Mouse (Mus musculus) inflammation-experienced regulatory T-cells (primary cell): ENCODE measurements around the gene Nat8f6. TPM values are rescaled to one million over a fixed set of nuclear protein-coding genes. Genes with fewer than 3 reads are reported as not detected.

Experiments
- polyA plus RNA-seq, 2 experiments: library from polyadenylated mRNA; unstranded; fragments of 100-300 nt; shearing (Covaris generic); gene quantifications; one replicate each; pipeline ENCODE4 v1.2.1; 2017

The Nat8f6 gene
- polyA plus RNA-seq = not detected

GRCm38 (mm10) chr6:85820837-85821236 is at the start of gene Nat8f6, which contains the start of gene Nat8f5:
Nat8f6 (minus strand) TSS chr6:85820954.
Nat8f5 (minus strand) TSS chr6:85820972.

GRCm38 (mm10) chr6:85869006-85869405 is 48.3 kb upstream of the Nat8f6 start, which contains the start of gene Nat8f2:
Nat8f2 (minus strand) TSS chr6:85869158.

GRCm38 (mm10) chr6:85831796-85832321 is 11.1 kb upstream of the Nat8f6 start, which contains the start of gene Nat8:
Nat8 (minus strand) TSS chr6:85832082.

GRCm38 (mm10) chr6:85765532-85765931 is 55.2 kb downstream of the Nat8f6 start, which contains the start of gene Nat8f3:
Nat8f3 (minus strand) TSS chr6:85765754.

Other genes starting within 250 kb of the Nat8f6 start
- 10 to 100 TPM in 1 of 2 experiments, 1 to 10 TPM in 1; 2.3 to 10.8 TPM for gene Alms1, start 233.4 kb downstream of the Nat8f6 start, polyA plus RNA-seq
- gene Nat8f7, start 107.7 kb downstream of the Nat8f6 start, polyA plus RNA-seq = under 1 TPM in 1 of 2 experiments, not detected in 1; 0.60 TPM
- under 1 TPM; 0.27 to 0.72 TPM for gene Nat8f3, start 55.2 kb downstream of the Nat8f6 start, polyA plus RNA-seq
- not detected for gene Nat8f5, start within 50 bp of the Nat8f6 start, polyA plus RNA-seq
- gene Nat8, start 11.1 kb upstream of the Nat8f6 start, polyA plus RNA-seq = not detected
- gene Nat8f2, start 48.2 kb upstream of the Nat8f6 start, polyA plus RNA-seq = 1 to 10 TPM in 1 of 2 experiments, under 1 TPM in 1; 0.29 to 2.9 TPM
- gene Nat8f4, start 83.9 kb upstream of the Nat8f6 start, polyA plus RNA-seq = 1 to 10 TPM; 6.2 to 8.6 TPM
- gene Tprkb, start 90.9 kb upstream of the Nat8f6 start, polyA plus RNA-seq = 10 to 100 TPM; 39.1 to 43.7 TPM
- gene Nat8f1, start 94.7 kb upstream of the Nat8f6 start, polyA plus RNA-seq = 10 to 100 TPM in 1 of 2 experiments, 1 to 10 TPM in 1; 9.1 to 11.9 TPM
- 100 to 1,000 TPM; 164 to 231 TPM for gene Dusp11, start 140.7 kb upstream of the Nat8f6 start, polyA plus RNA-seq
- gene Figla, start 195.2 kb upstream of the Nat8f6 start, polyA plus RNA-seq = 1 to 10 TPM in 1 of 2 experiments, not detected in 1; 2.0 TPM
- under 1 TPM in 1 of 2 experiments, not detected in 1; 0.20 TPM for gene Add2, start 207.7 kb upstream of the Nat8f6 start, polyA plus RNA-seq